Mouse (Mus musculus) right cerebral cortex, postnatal 36 days (tissue): ENCODE results near the gene Myo7a.

ENCODE experiments used
- DNase-seq, 2 experiments: peaks; one replicate each; pipeline ENCODE4 v3.0.0; 2022; ENCODE audit warnings: low spot score in 2 of 2, mixed read lengths in 1 of 2

Myo7a gene

DNA sequence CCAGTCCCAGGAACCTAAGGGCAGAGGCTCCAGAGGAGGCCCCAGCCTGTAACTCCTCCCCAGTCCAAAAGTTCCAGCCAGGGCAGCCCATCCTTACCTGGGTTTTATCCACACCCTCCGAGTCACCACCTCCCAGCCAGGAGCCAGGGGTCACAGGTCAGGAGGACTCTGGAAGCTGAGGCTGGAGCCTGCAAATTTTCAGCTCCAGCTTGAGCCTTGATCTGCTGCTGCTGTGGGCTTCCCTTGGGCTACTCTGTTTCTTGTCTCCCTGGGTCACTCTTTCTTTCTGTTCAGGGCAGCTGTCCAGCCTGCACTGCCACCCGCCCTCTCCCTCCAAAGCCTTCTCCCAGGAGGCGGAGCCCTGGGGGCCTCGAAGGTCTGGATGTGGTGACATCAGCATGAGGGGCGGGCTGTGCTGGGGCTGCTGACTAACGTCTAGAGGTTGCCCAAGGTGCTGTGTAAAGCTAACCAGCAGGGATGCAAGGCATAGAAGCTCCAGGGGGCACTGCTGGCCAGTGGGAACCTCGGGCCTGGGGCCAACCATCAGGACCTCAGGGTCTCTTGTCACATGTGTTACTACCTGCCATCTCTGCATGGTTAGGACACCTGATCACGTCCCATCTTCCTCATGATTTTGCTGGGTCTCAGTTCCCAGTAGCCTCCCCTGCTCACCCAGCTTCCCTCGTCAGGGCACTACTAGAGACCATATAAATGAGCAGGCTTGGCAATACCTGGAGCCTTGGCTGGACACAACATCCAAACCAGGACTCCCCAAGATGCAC is at the start of gene Myo7a:
TSS of gene Myo7a (minus strand) at position 346 of the 782 bp plus-strand sequence.
- DNase-seq: no peak

DNA sequence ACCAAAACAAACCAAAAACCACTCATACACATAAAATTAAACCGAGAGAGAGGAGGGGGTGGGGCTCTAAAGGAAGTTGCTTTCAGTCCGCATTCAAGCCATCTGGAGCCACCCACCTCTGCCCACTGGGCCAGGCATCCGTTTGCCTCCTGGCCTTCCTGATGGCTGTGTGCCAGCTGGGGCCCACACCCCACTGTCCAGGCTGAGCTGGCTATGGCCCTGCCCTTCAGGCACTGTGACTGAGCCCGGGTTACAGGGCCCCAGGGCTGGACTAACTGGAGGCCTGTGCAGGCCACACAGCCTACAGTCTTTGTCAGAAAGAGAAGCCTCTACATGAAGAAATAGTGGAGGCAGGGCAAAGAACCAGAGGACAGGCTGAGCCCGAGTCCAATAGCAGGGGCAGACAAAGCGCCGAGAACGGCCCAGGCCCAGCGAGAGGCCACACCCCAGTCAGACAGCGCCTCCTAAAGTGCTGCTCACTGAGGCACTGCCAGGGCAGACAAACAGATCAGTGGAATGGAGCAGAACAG is 45.7 kb upstream of the Myo7a start:
- no peak for DNase-seq

DNA sequence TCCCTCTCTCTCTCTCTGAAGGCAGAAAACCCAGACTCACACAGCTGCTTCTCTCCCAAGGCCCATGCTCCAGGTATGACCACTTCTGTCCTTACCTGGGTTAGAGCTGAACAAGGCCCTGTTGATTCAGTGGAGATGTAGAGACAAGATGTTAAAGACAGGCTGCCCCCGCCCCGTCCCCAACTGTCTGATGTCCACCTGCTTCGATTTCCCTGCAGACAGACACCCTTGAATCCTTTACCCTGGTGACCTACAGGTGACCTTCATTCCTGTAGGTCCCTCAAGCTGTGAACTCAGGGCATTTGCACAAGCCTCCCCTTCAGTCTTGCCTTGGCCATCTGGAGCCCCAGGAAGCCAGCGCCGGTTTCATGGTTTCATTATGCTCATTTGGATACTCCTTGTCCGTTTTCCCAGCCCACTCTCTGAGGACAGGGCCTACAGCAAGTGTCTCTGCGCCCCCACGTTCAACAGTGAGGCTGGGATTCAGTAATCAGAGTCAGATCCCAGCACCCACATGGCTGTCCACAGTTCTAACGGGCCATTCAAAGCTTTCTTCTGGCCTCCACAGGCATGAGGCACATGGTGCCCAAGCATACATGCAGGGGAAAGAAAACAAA is 45.2 kb upstream of the Myo7a start:
- DNase-seq: no peak

DNA sequence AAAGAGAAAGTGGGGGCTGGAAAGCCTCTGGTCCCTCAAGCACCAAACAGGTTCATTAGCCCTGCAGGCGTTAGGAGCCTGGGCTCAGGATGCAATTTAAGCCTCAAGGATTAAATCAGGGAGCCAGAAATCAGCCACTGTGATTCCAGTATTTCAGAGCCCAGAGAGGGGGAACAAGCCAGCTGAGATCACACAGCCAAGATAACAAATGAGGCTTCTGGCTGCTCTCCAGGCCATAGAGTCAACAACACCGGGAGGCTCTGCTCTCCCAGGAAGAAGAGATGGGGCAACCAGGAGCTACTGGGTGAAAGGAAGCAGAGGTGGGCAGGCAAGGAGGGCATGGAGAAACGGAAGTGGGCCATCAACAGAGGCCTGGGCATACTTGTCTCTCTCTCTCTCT is 44.4 kb upstream of the Myo7a start:
- DNase-seq: no peak

DNA sequence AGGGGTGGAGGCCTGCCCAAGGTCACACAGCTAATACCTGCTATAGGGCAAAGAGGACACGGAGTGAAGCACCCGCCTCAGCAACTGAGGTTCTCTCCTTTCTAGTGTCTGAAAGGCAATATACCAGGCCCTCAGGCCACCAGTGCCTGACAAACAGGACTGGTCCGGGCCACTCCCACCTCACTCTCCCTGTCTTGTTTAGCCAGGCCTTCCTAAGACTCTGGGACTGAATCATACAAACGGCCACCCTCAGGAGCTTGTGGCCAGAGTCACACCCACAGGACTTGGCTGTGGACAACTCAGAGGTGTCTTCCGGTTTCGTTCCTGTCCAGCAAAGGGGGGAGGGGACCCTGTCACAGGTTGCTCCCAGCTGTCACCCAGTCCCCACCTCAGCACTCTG is 42.9 kb upstream of the Myo7a start:
- DNase-seq: no peak

DNA sequence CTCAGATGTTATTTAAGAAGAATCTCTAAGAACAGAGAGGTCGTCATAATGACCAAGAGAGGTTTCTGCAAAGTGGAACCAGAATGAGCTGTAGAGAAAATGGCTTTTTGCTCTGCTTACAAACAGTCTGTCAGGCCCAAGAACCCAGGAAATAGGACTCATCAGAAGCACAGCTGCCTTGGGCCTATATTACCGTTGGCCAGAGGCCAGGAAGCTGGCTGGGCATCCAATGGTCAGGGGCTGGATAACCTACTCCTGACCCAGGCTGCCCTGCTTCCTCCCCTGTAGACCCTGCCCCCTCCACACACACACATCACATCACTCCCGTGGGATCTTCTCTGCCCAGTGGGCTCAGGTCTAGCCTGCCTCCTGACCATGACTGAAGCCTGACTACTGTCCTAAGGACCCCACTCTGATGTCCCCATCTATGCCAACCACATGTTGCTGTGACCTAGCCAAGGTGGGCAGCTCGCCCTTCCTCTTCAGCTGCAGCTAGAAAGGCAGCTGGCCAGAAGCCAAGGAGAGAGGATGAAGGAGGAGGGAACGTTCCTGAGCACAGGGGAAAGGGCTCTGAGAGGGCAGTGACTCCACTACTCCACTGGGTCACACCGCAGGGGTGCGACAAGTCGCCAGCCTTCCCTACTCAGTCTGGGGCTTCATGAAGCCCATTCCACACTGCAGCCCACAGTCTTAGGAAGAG is 40.9 kb upstream of the Myo7a start:
- DNase-seq: no peak

DNA sequence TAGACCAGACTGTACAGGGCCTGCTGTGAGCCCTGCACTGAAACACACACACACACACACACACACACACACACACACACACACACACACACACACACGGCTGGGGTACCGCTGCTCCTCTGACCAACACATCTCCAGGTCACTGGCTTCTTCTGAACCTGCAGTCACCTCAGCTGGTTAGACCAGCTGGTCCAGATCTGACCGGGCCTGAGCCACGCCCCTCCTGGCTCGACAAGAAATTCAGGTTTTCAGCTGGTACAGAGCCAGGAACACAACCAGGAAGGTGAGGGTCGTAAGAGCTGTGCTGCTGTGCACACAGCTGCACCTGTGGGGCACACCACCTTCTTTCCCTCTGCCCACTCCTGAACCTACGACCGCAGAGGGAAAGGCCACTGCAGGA is 39.2 kb upstream of the Myo7a start:
- no peak for DNase-seq

DNA sequence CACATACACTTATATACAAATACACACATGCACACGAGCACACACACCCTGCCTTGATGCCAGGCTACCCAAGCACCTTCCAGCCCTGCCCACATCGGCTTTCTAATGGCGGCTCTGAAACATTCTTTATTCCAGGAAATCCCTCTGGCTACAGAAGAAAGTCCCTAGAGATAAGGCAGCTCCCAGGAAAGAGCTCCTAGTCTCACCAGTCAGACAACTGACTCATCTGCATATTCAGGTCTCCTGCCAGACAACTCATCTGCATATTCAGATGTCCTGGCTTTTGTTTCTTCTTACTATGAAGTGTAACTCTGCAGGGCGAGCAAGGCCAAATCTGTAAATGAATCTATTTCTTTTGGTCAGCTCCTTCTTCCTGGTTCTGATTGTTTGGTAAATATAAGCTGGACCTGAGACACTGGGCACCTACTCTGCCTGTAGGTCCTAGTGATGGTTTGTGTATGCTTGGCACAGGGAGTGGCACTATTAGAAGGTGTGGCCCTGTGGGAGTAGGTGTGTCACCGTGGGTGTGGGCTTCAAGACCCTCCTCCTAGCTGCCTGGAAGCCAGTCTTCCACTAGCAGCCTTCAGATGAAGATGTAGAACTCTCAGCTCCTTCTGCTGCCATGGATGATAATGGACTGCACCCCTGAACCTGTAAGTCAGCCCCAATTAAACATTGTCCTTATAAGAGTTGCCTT is 38.5 kb upstream of the Myo7a start:
- no peak for DNase-seq

DNA sequence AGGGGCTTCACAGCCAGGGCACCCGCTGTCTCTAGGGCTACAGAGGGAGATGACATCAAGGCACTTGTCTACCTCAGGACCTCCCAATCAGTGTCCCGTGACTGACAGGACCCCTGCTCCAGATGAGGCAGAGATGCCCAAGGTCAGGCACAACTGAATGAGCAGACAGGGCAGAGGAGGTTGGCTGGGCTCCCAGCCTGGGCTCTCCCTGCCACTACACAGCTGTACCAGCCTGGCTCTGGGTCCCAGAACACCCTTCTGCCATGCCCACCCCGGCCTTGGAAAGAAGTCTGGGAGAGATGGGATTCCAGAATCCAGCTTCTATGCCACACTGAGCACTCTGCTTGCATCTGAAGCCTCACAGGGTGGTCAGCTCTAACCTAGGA is 36.9 kb upstream of the Myo7a start:
- DNase-seq: no peak

DNA sequence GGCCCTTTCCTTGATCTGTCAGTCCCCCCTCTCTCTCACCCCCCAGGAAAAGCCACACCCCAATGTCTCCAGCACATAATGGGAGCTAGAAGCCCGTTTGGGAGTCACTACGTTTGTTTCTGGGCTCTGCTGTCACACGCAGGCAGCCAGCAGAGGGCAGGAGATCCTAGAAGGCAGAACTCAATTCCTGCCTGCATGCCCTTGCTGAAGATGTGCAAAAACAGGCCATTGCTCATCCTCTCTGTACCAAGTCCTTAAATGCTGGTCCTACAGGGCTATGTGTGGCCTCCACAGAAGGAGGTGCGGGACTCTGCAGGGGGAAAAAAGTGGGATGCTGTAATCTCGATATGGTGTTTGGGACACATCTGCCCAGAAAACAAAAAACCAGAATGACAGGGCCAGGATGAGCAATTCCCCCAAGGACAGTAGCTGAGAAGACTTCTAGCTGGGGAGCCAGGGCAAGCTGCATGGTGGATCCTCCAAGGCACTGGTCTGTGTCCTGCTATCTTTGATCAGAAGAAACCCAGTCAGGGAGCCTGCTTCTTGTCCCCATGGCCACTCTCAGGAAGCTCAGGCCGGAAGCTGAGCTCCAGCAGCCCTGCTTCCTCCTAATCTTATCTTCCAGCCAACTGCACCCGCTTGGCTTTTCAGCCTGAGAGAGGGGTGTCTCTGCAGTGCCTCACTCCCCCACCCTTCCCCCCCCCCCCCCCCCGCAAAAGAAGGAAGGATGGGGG is 36.4 kb upstream of the Myo7a start:
- DNase-seq: no peak

DNA sequence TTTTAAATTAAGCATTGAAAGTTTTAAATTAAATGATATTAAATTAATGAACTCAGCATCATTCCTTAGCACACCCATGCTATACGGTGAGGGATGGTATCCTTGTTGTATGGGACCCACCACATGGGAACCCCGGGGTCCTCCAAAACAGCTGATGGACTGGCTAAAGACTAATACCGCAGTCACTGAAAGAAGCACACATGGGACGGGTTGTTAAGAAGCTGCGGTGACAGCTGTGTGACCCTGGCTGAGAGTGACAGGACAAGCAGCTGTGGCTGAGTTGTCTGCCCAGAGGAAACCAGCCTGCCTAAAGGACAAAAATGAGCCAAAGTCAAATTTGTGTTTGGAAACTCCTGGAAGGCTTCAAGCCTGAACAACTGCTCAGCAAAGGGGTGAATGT is 34.6 kb upstream of the Myo7a start:
- DNase-seq: no peak

DNA sequence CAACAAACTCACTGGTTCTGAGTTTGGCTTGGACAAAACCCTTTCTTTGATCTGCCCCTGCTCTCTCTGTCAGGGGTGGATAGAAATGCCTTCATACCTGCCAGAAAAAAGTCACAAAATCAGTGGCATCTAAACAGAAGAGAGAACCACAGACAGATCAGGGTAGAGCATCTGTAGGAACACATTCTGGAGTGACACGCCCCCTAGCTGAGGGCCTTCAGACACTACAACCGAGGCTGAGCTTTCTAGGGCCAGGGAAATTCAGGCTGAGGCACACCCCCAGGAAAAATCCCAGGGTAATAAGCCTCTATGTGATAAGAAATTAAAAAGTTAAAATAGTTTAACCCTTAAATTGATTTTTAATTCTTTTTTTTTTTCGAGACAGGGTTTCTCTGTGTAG is 34.0 kb upstream of the Myo7a start:
- no peak for DNase-seq

DNA sequence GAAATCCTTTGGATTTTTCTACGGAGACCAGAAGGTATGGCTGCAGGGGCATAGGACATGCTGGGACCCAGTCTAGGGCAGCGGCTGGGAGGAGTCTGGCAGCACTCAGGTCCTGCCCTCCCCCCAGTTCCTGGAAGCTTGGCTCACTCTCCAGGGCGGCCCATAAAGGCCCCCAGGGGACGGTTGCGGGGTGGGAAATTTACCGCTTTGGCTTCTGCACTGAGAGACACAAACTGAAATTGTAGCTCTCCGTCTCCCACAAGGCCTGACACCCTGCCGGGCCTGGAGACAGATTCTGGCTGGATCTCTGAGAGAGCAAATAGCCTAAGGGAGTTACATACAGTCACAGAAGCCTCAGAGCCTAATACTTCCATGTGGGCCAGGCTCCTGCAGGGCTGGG is 33.1 kb upstream of the Myo7a start:
- DNase-seq: no peak

DNA sequence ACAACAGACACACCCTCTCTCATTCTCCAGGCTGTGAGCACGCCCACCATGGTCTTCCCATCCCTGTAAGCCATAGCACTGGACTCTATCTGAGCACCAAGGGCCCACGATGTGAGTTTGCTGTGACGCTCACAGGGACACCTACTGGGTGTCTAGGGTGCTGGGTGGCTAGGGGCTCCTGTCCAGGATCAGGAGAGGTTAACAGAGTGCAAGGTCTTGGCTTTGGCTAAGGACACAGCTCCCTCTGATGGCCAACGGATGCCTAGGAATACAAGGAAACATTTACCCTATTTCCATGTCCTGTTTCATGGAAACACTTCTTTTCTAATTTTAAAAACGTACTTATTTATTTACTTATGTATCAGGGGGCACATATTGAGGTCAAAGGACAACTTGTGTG is 31.2 kb upstream of the Myo7a start:
- DNase-seq: no peak

DNA sequence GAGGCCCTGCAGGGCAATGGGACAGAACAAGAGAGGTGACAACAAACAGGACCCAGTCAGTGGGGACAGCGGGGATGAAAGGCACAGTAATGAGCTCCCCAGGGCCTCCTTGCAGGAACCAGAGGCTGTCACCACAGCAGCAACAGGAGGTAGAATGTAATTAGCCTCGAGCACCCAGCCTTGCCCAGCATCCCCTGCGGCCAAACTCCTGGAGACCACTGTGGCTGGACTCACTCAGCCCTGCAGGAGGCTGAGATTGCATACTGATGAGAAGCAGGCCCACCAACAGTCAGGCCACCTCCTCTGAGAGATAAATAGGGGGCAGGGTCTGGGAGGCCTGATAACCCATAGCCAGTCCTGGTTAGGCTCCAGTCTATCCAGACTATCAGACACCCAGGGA is 30.5 kb upstream of the Myo7a start:
- no peak for DNase-seq

DNA sequence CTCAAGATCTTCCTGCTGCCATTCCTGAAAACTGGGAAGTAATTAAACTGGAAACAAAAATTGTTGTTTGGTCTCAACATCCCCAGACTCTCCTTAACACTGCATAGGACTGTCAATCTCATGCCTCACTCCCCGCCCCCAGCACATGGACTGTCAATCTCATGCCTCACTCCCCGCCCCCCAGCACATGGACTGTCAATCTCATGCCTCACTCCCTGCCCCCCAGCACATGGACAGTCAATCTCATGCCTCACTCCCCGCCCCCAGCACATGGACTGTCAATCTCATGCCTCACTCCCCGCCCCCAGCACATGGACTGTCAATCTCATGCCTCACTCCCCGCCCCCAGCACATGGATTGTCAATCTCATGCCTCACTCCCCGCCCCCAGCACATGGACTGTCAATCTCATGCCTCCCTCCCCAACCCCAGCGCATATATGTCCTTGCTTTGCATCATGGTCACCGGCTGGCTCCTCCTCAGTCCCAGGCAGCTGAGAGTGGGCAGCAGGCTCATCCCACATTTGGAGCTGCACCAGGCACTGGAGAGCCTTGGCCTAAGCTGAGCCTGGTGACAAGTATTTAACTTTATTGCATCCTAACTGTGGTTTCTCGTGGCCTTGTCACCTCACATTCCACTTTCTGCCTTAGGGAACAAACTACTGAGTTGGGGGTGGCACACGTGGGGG is 29.5 kb upstream of the Myo7a start:
- DNase-seq: no peak

DNA sequence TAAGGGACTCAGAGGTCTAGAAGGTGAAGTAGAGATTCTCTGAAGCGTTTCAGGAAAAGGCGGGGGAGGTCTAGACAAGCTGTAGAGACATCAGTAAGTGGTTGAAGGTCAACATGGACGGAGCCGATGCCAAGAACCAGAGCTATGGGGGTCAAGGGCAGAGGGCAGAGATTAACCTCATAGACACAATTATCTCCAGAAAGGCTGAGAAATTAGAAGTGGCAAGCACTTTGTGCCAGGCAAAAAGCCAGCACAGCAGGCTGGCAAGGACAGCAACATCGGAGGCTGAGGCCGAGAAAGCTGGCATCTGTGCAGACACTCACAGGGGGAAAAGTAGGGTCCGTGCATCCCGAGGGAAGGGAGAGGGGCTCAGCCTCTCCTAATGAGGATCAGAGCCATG is 28.4 kb upstream of the Myo7a start:
- DNase-seq: no peak

DNA sequence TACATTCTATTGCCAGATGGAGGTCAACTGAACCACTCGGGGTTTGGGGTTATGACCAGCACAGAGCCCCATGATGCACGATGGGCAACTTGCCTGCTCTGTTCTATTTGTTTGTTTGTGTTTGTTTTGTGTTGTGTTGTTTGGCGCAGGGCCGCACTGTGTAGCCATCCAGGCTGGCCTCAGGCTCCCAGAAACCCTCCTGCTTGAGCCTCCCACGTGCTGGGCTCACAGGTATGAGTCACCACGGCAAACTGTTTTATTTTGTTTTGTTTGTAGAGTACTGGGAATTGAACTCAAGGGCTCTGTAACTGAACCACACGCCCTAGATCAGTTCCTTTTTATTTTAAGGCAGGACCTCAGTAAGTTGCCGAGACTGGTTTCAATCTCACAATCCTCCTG is 27.1 kb upstream of the Myo7a start:
- DNase-seq: no peak

DNA sequence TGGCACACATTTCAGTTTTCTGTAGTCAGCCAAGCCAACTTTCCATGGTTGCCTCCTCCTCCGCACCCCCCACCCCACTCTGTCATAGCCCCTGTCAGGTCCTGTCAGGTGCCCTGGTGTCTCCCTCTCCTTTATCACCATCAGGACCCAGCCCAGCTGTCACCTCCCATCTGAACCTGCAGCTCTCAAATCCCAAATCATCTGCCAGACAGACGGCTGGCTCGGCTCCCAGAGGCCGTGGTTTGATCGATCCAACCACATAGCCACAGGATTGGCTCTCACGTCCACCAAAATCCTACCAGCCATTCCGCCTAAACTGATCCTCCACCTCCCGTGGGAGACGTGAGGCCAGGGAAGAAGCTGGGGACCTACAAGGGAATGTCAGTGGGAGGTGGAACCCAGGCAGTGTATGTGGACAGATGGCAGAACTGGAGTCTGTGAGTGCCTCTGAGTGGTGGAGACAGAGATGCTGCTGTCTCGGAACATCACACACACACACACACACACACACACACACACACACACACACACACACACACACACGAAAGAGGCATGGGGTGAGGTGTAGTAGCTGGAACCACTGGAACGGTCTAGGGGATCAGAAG is 26.6 kb upstream of the Myo7a start:
- no peak for DNase-seq

DNA sequence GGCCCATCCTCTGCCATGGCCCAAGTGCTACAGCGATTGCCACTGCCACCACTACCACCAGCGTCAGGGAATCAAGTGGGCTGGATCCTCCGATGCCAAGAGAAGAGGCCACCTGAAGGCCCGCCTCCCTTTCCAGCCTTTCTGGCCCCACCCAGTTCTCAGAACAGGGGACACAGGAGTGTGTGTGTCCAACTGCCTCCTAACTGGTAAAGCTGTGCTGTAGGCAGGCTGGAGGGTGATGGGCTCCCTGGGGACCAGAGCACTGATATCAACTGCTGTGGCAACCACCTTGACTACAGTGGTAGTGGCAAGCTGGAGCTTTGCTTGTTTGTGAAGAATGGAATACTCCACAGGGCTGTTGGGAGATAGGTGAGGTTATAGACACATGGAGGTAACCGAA is 26.1 kb upstream of the Myo7a start, which contains the start of gene Omp:
TSS of gene Omp (minus strand) at position 101 of the 400 bp plus-strand sequence.
- DNase-seq: no peak
